Mouse (Mus musculus) cerebellum, adult 9-11 months (tissue): ENCODE results near the gene Tgm6.
A peak's percentile ranks its signal among the peaks of the same experiment; 100 is the strongest.

ENCODE experiments used
- DNase-seq: peaks from one replicate; pipeline ENCODE4 v3.0.0; 2022

The Tgm6 gene

GRCm38 (mm10) chr2:130112116-130112515, at the start of gene Tgm6:
Gene Tgm6 (plus strand): TSS chr2:130112416.
- DNase-seq: no peak

GRCm38 (mm10) chr2:130068228-130068627, 44.0 kb upstream of the Tgm6 start:
- no peak for DNase-seq

GRCm38 (mm10) chr2:130070396-130070795, 41.8 kb upstream of the Tgm6 start:
- DNase-seq: no peak

- no peak for DNase-seq
Observed at GRCm38 (mm10) chr2:130112804-130113203, 588 bp downstream of the Tgm6 start.

- DNase-seq: no peak
Observed at GRCm38 (mm10) chr2:130113379-130113778, 1.2 kb downstream of the Tgm6 start.

GRCm38 (mm10) chr2:130118649-130119048, 6.4 kb downstream of the Tgm6 start:
- no peak for DNase-seq

GRCm38 (mm10) chr2:130125279-130126059, 13.3 kb downstream of the Tgm6 start:
- DNase-seq: no peak

GRCm38 (mm10) chr2:130126073-130126472, 13.9 kb downstream of the Tgm6 start:
- DNase-seq: no peak

GRCm38 (mm10) chr2:130129687-130130086, 17.5 kb downstream of the Tgm6 start:
- no peak for DNase-seq

- DNase-seq: no peak
Observed at GRCm38 (mm10) chr2:130143011-130143410, 30.8 kb downstream of the Tgm6 start.

GRCm38 (mm10) chr2:130144703-130145324, 32.6 kb downstream of the Tgm6 start:
- DNase-seq: no peak

GRCm38 (mm10) chr2:130146089-130146668, 34.0 kb downstream of the Tgm6 start:
- DNase-seq: no peak

GRCm38 (mm10) chr2:130155171-130155570, 43.0 kb downstream of the Tgm6 start:
- no peak for DNase-seq

- DNase-seq: no peak
Observed at GRCm38 (mm10) chr2:130155851-130156250, 43.6 kb downstream of the Tgm6 start.

- DNase-seq: no peak
Observed at GRCm38 (mm10) chr2:130157231-130158087, 45.2 kb downstream of the Tgm6 start.

GRCm38 (mm10) chr2:130158088-130158437, 45.8 kb downstream of the Tgm6 start:
- DNase-seq: no peak

- no peak for DNase-seq
Observed at GRCm38 (mm10) chr2:130162701-130163100, 50.5 kb downstream of the Tgm6 start.

GRCm38 (mm10) chr2:130166311-130167214, 54.3 kb downstream of the Tgm6 start:
- DNase-seq: peak; percentile 64

- DNase-seq: no peak
Observed at GRCm38 (mm10) chr2:130167861-130168260, 55.6 kb downstream of the Tgm6 start.

- no peak for DNase-seq
Observed at GRCm38 (mm10) chr2:130171674-130172073, 59.5 kb downstream of the Tgm6 start.

GRCm38 (mm10) chr2:130176820-130177219, 64.6 kb downstream of the Tgm6 start:
- DNase-seq: no peak

GRCm38 (mm10) chr2:130178381-130178705, 66.1 kb downstream of the Tgm6 start:
- DNase-seq: no peak
